Mouse (Mus musculus): Measurements from ENCODE around the gene Olfr324. TPM values are rescaled to one million over a fixed set of nuclear protein-coding genes. Genes with fewer than 3 reads are reported as not detected.

The Olfr324 gene
- total and polyA plus RNA-seq, 3 experiments = not detected

- TF ChIP-seq KAT2A (conservative IDR thresholded peaks at IDR 0.05; ENCODE audit: low read depth, low read length) (no peak), GABPA (IDR thresholded peaks at IDR 0.05; ENCODE audit: low read depth, low read length) (no peak), SIN3A (IDR thresholded peaks at IDR 0.05; ENCODE audit: low read length) (no peak), JUND (IDR thresholded peaks at IDR 0.05; ENCODE audit: low read depth, low read length) (peak; percentile 96), POLR2A (IDR thresholded peaks at IDR 0.05; ENCODE audit: control insufficient read depth in 1 of 2, insufficient read depth in 1 of 2, low read depth in 1 of 2, low read length in 2 of 2, poor library complexity in 1 of 2) (no peak), MYC (IDR thresholded peaks at IDR 0.05; ENCODE audit: low read depth, low read length) (no peak), GATA1 (IDR thresholded peaks at IDR 0.05; ENCODE audit: low read depth, low read length) (no peak)
Measured at GRCm38 (mm10) chr11:58636376-58636977, 41.6 kb downstream of the Olfr324 start (continued).

DNA sequence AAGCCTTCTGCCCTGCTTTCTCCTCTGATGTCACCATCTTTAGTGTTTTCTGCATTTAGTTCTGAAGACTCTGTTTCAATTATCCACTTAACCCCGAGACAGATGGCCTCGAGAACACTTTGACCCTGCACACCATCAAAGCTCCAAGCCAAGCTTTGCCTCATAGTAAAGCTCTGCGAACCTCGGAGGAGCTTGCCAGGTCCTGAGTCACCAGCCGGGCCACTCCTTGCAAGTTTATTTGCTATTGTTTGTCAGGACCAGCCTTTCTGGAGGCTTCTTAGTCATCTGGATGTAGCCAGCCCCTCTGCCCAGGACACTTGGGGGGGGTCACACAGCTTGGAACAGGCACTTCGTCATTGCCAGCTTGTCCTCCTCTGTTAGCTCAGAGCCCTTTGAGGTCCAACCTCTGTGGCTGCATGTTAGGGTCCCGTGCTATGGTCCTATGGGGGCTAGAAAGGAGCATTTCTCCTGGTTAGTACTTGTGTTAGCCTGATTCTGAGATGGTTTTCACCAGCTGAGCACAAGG is 43.3 kb downstream of the Olfr324 start:
- Histone ChIP-seq H3K27me3 (ENCODE audit: control insufficient read depth in 1 of 2, insufficient read depth in 2 of 2, low read length in 2 of 2) (no peaks in the 10 kb centered on the region), H3K79me2 (ENCODE audit: control insufficient read depth, insufficient read depth, low read length, poor library complexity) (no peaks in the 10 kb centered on the region; the same call in 1 of the 2 replicates), H3K9ac (ENCODE audit: control insufficient read depth, low read depth, low read length, poor library complexity, severe bottlenecking) (no peak overlapping the region), H3K4me1 (ENCODE audit: control insufficient read depth in 1 of 2, insufficient read depth in 2 of 2, low read length in 2 of 2) (peaks cover 9 to 20% of the 10 kb centered on the region in 2 experiments), H3K9me3 (replicated peaks; ENCODE audit: insufficient read depth, low read length) (no peaks in the 10 kb centered on the region), H3K4me3 (ENCODE audit: control insufficient read depth in 1 of 2, insufficient read depth in 1 of 2, low read depth in 2 of 2, low read length in 2 of 2) (no peak overlapping the region), H3K36me3 (ENCODE audit: control insufficient read depth in 1 of 2, insufficient read depth in 2 of 2, low read length in 2 of 2) (peaks cover 0 to 21% of the 10 kb centered on the region in 2 experiments; a peak in 2 of 4 replicates), H3K27ac (ENCODE audit: control insufficient read depth, low read depth, low read length) (no peak overlapping the region)
- DNase-seq (ENCODE audit: low read depth, low spot score) = no peak
- TF ChIP-seq POLR2AphosphoS5 (IDR thresholded peaks at IDR 0.05; ENCODE audit: borderline replicate concordance, low read depth, low read length) (no peak), MYC (IDR thresholded peaks at IDR 0.05; ENCODE audit: low read depth, low read length) (no peak), POLR2AphosphoS2 (IDR thresholded peaks at IDR 0.05; ENCODE audit: low read length) (no peak), RAD21 (IDR thresholded peaks at IDR 0.05; ENCODE audit: low read depth, low read length) (no peak), CTCF (IDR thresholded peaks at IDR 0.05 in 2 of 3, conservative IDR thresholded peaks at IDR 0.05 in 1 of 3; ENCODE audit: control insufficient read depth in 1 of 3, insufficient read depth in 1 of 3, low read depth in 2 of 3, low read length in 3 of 3, poor library complexity in 1 of 3, severe bottlenecking in 1 of 3) (no peak), TAL1 (IDR thresholded peaks at IDR 0.05; ENCODE audit: low read length) (no peak), NELFE (IDR thresholded peaks at IDR 0.05; ENCODE audit: low read depth, low read length) (no peak), BHLHE40 (IDR thresholded peaks at IDR 0.05; ENCODE audit: borderline replicate concordance, low read depth, low read length) (no peak), POLR2A (IDR thresholded peaks at IDR 0.05; ENCODE audit: control insufficient read depth in 1 of 2, insufficient read depth in 1 of 2, low read depth in 1 of 2, low read length in 2 of 2, poor library complexity in 1 of 2) (no peak), HCFC1 (IDR thresholded peaks at IDR 0.05; ENCODE audit: low read depth, low read length) (no peak)

- Histone ChIP-seq H3K27me3 (ENCODE audit: control insufficient read depth in 1 of 2, insufficient read depth in 2 of 2, low read length in 2 of 2) (no peaks in the 10 kb centered on the region), H3K9me3 (replicated peaks; ENCODE audit: insufficient read depth, low read length) (no peaks in the 10 kb centered on the region), H3K27ac (ENCODE audit: control insufficient read depth, low read depth, low read length) (peak within 1 kb of the TSS; percentile 73), H3K36me3 (ENCODE audit: control insufficient read depth in 1 of 2, insufficient read depth in 2 of 2, low read length in 2 of 2) (peaks cover 0 to 26% of the 10 kb centered on the region in 2 experiments; a peak in 2 of 4 replicates), H3K9ac (ENCODE audit: control insufficient read depth, low read depth, low read length, poor library complexity, severe bottlenecking) (peak within 1 kb of the TSS; percentile 72), H3K4me1 (ENCODE audit: control insufficient read depth in 1 of 2, insufficient read depth in 2 of 2, low read length in 2 of 2) (peaks cover 9 to 30% of the 10 kb centered on the region in 2 experiments), H3K4me3 (ENCODE audit: control insufficient read depth in 1 of 2, insufficient read depth in 1 of 2, low read depth in 2 of 2, low read length in 2 of 2) (peak within 1 kb of the TSS; percentile 52 to 68), H3K79me2 (ENCODE audit: control insufficient read depth, insufficient read depth, low read length, poor library complexity) (no peaks in the 10 kb centered on the region; the same call in 1 of the 2 replicates)
- peak; percentile 93 for DNase-seq (ENCODE audit: low read depth, low spot score)
- TF ChIP-seq SIN3A (IDR thresholded peaks at IDR 0.05; ENCODE audit: low read length) (peak; percentile 81; the same call in 1 of the 2 replicates), EP300 (IDR thresholded peaks at IDR 0.05; ENCODE audit: low read depth in 1 of 2, low read length in 2 of 2) (no peak), NELFE (IDR thresholded peaks at IDR 0.05; ENCODE audit: low read depth, low read length) (peak; percentile 39; the same call in 1 of the 2 replicates), POLR2A (IDR thresholded peaks at IDR 0.05; ENCODE audit: control insufficient read depth in 1 of 2, insufficient read depth in 1 of 2, low read depth in 1 of 2, low read length in 2 of 2, poor library complexity in 1 of 2) (peak; percentile 41 to 62; a peak in 3 of 4 replicates), NRF1 (IDR thresholded peaks at IDR 0.05; ENCODE audit: insufficient read depth, low read depth, low read length, poor library complexity, severe bottlenecking) (no peak), TCF12 (IDR thresholded peaks at IDR 0.05; ENCODE audit: low read depth, low read length) (no peak), CHD1 (IDR thresholded peaks at IDR 0.05; ENCODE audit: low read depth, low read length) (no peak; the same call in 1 of the 2 replicates), CTCF (IDR thresholded peaks at IDR 0.05 in 2 of 3, conservative IDR thresholded peaks at IDR 0.05 in 1 of 3; ENCODE audit: control insufficient read depth in 1 of 3, insufficient read depth in 1 of 3, low read depth in 2 of 3, low read length in 3 of 3, poor library complexity in 1 of 3, severe bottlenecking in 1 of 3) (no peak), MYB (IDR thresholded peaks at IDR 0.05; ENCODE audit: low read depth, low read length) (no peak), TAL1 (IDR thresholded peaks at IDR 0.05; ENCODE audit: low read length) (no peak), USF2 (IDR thresholded peaks at IDR 0.05; ENCODE audit: borderline replicate concordance in 1 of 2, insufficient read depth in 1 of 2, low read depth in 1 of 2, low read length in 2 of 2) (no peak), POLR2AphosphoS5 (IDR thresholded peaks at IDR 0.05; ENCODE audit: borderline replicate concordance, low read depth, low read length) (no peak; the same call in 1 of the 2 replicates), E2F4 (IDR thresholded peaks at IDR 0.05; ENCODE audit: borderline replicate concordance, low read depth, low read length) (no peak), ZMIZ1 (IDR thresholded peaks at IDR 0.05; ENCODE audit: low read depth, low read length) (peak; percentile 51; the same call in 1 of the 2 replicates), GATA1 (IDR thresholded peaks at IDR 0.05; ENCODE audit: low read depth, low read length) (peak; percentile 66), USF1 (IDR thresholded peaks at IDR 0.05; ENCODE audit: low read depth, low read length) (no peak)
Measured at GRCm38 (mm10) chr11:58640272-58640867, 45.5 kb downstream of the Olfr324 start, which contains the start of gene Trim58. TSS of gene Trim58 (plus strand) at chr11:58640465.

Measured in MEL (cell line).